Mouse (Mus musculus): Measurements from ENCODE around the gene Gm5431.
"Not testable (repeated sequence)": the region's sequence is repeated elsewhere in the genome, so short reads cannot be mapped to it uniquely, and the experiment has no call there.

Gm5431 gene

DNA sequence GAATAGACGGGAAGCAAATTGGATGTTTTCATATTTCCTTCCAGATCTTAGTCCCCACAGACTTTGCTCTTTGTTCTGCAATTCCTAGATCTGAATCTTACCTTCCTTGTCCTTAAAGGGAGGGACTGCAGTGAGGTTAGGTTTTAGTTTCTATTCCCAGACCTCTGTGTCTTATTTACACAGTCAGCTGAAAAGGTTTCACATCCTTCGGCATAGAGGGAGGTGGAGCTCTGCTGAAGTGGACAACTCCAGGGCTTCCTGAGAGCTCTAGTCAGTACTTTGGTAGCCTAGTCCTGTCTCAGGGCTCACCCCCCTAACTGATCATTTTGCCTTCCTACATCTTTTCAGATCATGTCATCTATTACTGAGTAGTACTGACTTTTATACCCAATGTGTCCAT is at the start of gene Gm5431:
Gene Gm5431 (minus strand): TSS at position 194 of the 400 bp plus-strand sequence.
- no peak for DNase-seq

DNA sequence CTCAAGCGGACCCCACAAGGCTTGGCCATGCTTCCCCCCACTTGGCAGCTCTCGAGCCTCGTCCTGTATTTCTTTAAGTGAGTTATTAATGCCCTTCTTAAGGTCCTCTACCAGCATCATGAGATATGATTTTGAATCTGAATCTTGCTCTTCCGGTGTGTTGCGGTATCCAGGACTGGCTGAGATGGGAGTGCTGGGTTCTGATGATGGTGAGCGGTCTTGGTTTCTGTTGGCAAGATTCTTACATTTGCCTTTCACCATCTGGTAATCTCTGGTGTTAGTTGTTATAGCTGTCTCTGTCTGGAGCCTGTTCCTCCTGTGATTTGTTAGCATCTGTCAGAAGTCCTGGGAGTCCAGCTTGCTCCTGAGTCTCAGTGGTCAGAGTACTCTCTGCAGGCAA is 44.1 kb upstream of the Gm5431 start, which contains the start of gene Psme2b:
Gene Psme2b (minus strand): TSS at position 101 of the 400 bp plus-strand sequence.
- not testable (repeated sequence) for DNase-seq

GRCm38 (mm10) chr11:48939286-48939685 is 37.3 kb upstream of the Gm5431 start:
- not testable (repeated sequence) for DNase-seq

DNA sequence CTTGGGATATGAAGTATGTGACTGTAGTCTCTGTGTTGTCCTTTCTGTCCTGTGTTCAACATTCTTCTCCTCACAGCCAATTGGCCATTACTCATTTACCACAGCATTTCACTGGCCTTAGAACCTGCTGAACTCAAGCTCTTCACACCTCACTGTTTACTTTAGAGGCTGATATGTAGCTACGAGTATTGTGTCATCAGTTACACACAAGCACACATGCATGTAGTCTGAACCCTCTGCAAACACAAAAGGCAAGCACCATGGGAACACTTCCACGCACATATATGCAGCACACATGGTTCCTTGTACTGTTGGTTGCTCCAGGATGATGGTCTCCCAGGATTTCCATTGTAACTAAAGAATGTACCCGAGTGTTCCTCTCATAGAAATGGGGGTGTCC is 33.3 kb upstream of the Gm5431 start:
- DNase-seq, result not testable (repeated sequence)

- not testable (repeated sequence) for DNase-seq
Measured at GRCm38 (mm10) chr11:48933923-48934322, 31.9 kb upstream of the Gm5431 start.

DNA sequence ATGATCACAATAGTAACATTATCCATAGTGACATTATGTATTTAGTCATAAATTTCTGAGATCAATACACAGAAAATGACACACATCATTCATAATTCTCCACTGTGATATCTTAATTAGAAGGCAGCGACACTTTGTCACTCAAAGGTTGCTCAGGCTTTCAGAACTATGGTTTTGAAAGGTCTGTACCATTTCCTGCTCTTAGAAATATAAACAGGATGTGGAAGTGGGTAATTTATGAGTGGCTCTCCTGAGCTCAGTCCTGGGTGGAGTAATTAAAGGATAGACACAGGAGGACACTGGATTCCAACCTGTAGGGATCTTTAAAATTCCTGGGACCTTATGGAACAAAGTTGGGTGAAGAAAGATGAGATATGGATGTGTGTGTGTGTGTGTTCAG is 31.4 kb upstream of the Gm5431 start:
- not testable (repeated sequence) for DNase-seq

DNA sequence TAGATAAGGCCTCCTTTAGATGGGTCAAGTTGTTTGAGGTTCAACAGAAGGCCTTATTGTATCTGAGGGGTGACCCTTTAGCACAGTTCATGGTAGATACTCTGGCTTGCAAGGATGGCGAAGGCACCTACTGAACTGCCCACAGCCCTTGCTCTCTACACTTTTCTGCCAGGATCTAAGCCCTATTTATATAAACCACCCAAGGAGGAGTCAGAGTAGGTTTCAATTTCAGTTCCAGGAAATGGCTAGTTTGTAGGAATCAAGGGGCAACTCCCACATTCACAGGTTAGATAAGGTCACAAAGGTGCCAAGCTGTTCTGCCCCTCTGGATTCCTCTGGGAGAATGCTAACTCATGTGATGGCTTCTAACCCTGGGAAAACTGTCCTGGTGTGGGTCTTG is 26.1 kb upstream of the Gm5431 start:
- not testable (repeated sequence) for DNase-seq

GRCm38 (mm10) chr11:48926437-48926836 is 24.4 kb upstream of the Gm5431 start:
- not testable (repeated sequence) for DNase-seq

- DNase-seq, result not testable (repeated sequence)
Measured at GRCm38 (mm10) chr11:48923818-48924217, 21.8 kb upstream of the Gm5431 start.

GRCm38 (mm10) chr11:48918380-48918779 is 16.4 kb upstream of the Gm5431 start:
- no peak for DNase-seq

- DNase-seq, result no peak
Measured at GRCm38 (mm10) chr11:48913611-48914010, 11.6 kb upstream of the Gm5431 start.

DNA sequence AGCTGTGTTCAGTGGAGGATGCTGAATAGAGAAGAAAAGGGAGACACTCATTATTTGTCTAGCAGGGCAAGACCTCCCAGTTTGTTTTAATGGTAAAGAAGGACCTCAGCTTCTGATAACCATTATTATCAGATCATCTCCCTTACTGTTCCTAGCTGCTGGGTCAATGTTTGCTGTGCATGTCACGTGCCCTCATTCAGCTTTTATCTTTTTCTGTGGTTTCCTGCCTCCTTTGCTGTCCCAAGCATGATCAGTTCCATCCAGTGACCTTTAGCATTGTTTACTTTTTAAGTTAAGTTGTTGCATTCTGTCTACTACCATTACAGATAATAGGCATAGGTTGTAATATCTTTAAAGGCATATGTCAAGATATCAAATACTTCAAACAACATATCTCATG is 6.4 kb upstream of the Gm5431 start:
- no peak for DNase-seq

GRCm38 (mm10) chr11:48901567-48901930 is 465 bp downstream of the Gm5431 start:
- DNase-seq, result not testable (repeated sequence)

DNA sequence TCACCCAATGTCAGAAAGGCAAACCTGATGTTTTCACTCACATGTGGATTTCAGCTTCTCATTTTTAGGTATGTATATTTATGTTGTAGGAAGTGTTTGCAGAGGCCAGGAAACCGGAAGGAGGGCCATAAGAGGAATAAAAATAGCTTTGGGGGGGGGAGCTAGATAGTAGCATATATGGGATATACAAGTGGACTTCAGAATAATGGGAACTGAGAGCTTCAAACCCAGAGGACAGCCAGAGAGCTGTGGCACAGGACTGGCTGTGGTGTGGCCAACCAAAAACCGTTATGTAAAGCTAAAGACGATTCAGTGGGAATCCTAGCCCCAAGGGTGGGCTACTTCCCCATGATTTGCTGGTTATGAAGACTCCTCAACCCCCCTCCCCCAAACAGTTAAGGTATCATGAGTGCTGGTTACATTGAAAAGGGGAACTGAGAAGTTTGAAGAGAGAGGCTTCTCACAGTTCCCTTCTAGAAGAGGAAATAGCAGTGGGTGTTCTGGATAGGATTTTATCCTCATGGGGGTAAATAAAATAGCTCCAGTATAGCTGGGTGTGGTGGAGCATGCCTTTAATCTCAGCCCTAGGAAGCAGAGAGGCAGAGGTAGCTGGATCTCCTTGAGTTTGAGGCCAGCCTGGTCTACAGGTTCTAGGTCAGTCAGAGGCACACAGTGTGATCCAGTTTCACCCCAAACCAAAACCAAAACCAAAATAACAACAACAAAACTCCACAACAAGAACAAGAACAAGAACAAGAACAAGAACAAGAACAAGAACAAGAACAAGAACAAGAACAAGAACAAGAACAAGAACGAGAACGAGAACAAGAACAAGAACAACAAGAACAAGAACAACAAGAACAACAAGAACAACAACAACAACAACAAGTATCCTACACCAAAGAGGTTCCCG is 1.1 kb downstream of the Gm5431 start:
- not testable (repeated sequence) for DNase-seq

DNA sequence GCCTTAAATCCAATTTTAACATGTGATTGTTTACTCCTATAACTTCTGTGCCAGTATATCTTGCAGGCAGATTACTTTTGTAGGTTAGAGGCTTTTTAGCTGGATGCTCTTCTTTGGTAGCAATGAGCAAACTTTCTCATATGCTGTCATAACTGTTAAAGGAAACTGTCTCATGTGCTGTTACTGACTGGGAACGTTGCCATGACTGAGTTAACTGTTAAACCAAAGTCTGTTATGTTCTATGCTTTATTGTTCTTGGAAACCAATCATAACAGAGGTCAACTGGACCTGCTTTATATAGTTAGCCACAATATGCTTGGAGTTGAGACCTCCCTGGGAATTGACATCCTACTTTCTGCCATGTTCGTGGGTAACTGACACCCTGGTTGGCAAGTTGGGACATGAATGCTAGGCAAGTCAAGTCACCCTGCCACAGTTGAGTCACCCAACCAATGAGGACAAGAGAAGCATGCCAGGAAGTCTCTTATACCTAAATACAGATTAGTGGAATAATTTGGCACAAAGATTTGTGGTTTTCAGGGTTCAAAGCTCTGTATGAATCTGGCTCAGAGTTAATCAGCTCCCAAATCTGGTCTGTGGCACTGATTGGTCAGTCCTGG is 3.1 kb downstream of the Gm5431 start:
- DNase-seq, result no peak

DNA sequence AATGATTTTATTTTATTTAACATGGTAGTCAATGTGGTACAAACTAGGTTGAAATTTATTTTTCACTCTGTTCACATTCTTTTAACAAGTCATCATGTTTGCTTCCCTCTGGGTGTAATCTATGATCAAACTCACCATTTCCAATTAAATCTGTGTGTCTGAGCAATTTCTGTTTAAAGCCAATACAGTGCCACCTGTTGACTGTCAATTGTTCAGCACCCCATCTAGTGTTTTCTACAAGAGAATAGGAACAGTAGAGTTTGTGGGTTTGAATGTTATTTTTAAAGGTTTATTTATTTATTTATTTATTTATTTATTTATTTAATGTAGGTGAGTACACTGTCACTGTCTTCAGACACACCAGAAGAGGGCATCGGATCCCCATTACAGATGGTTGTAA is 25.3 kb downstream of the Gm5431 start:
- DNase-seq, result no peak

- DNase-seq, result not testable (repeated sequence)
Measured at GRCm38 (mm10) chr11:48875343-48875837, 26.6 kb downstream of the Gm5431 start.

DNA sequence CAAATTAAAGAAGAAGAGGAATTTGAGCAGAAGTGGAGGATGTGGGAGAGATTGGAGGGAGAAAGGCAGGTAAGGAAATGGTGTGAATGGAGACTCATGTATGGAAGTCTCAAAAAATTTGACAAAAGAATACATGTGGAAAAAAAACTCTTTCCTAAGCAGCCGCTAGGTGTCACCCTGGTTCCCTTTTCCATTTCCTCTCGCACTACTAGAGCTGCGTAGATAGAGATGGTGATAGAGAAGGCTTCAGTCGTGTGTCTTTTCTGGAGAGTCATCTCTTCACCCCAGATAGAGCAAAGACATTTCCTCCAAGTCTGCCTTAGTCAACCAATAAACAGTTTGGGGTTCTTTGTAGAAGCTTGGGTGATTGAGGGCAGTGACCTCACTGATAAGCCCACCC is 27.5 kb downstream of the Gm5431 start:
- peak; percentile 73 for DNase-seq

- DNase-seq, result no peak
Measured at GRCm38 (mm10) chr11:48873591-48874290, 28.3 kb downstream of the Gm5431 start.

DNA sequence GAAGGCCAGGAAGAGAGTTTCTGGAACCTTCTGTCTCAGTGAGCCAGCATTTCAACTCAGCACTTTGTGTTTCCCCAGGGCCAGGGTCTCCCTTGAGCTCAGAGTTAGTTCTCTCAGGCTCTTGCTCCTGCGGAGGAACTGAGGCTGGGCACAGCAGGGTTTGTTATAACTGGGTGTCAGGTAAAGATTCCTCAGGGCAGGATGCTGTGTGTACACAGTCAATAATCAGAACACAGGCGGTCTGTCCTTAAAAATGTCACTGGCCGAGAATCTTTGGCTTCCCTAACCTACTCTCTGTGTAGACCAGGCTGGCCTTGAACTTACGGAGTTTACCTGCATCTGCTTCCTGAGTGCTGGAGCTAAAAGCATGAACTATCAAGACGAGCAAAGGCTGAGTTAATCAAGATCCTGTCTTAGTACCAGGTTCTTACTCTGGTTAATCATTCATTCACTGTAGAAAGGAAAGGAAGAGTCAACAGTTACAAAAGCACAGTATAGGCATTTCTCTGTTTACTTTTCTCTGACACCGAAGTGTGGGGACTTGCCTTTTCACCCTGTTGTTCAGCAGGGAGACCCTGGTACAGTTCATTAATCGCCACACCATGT is 29.2 kb downstream of the Gm5431 start:
- DNase-seq, result no peak

DNA sequence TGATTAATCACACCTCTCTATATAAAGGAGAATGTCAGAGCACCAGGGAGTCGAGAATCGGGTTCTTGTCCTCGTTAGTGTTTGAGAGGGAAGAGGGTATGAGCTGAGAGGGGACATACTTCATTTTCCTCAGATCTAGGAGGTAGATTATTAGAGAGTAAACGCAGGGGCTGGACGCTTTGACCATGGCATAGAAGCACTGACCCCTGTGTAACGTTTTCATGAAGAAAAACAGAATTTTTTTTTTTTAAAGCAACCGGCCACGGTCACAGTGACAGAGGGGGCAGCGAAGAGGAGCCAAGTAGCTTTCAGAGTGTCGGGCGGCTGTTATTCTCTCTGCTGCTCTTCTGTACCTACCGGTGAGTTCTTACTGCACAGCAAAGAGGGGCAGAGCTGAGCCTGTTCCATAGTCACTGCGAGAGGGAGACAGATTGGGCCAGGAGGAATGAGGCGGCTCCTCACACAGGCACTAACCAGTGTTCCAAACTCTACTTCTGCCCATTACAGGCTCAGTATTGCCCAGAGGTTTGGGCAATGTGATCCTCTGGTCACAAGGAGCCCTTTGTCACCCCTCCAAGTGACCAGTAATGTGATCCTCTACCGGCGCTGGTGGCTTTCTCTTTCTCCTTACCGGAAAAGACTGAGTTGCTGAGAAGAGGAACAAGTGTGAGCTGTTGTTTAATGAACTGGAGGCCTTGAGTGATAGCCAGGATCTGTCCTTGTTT is 30.0 kb downstream of the Gm5431 start:
- DNase-seq, result peak; percentile 40

DNA sequence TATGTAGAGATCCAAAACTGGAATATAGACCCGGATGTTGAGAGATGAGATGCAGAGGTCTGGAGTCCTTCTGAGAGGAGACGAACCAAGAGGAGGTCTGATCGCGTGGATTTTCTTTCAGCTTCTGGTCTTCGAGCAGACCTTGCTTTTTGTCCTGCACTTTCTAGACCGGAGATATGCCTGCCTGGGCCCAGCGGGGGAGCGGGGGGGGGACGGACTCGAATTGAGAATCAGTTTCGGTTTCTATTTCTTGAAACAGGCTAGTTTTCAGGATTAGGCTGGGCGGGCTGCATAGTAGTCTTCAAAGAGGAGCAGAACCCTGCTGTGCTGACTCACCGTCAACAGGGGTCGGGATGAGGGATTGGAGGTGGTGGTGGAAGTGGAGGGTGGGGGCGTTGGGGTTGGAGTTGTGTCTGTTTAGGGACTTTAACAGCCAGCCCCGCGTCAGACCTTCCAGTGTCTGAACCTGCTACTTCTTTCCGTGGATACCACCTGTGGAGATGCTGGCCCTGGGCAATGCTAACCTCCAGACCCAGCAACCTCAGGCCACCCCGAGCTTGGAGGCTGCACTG is 30.7 kb downstream of the Gm5431 start, which contains the start of gene Irgm1:
Gene Irgm1 (minus strand): TSS at position 483 of the 572 bp plus-strand sequence.
- peak; percentile 68 for DNase-seq

Data from retina, postnatal 1 day (tissue).